Mouse (Mus musculus) CH12.LX (cell line): ENCODE data around the gene Tph1. TPM values are rescaled to one million over a fixed set of nuclear protein-coding genes. Genes with fewer than 3 reads are reported as not detected.

Experiments used
- DNase-seq: peaks from one replicate; pipeline ENCODE4 v3.0.0-alpha.2; 2013; ENCODE audit errors: extremely low read depth
- H3K27ac ChIP-seq: 2 replicates; pipeline ENCODE4 v1.5.1; 2012; ENCODE audit warnings: low read depth, mild to moderate bottlenecking, control low read depth, moderate library complexity; ENCODE audit not compliant: insufficient read depth
- H3K27me3 ChIP-seq: replicated peaks from 2 replicates; pipeline ENCODE3; 2012; ENCODE audit warnings: inconsistent platforms
- H3K36me3 ChIP-seq, 2 experiments: replicated peaks in 1 of 2; 2 replicates each; pipeline versions ENCODE3 to v1.6.1; 2012; ENCODE audit warnings: inconsistent platforms in 1 of 2, low read length in 1 of 2, mild to moderate bottlenecking in 1 of 2, mixed read lengths in 1 of 2, moderate library complexity in 1 of 2; ENCODE audit not compliant: control insufficient read depth in 1 of 2, insufficient read depth in 1 of 2
- H3K4me1 ChIP-seq, 2 experiments: 2 replicates each; pipeline ENCODE4 v1.6.1; 2012; ENCODE audit warnings: inconsistent platforms in 1 of 2, moderate library complexity in 1 of 2; ENCODE audit not compliant: insufficient read depth in 2 of 2, control insufficient read depth in 1 of 2
- H3K4me2 ChIP-seq: 2 replicates; pipeline ENCODE4 v1.6.1; 2012; ENCODE audit warnings: low read depth, mild to moderate bottlenecking, control low read depth; ENCODE audit not compliant: poor library complexity, insufficient read depth, severe bottlenecking
- H3K4me3 ChIP-seq, 3 experiments: fragments of 150-350 bp in 1 of 3; sonication (generic) in 1 of 3; replicated peaks in 1 of 3; 2 replicates each; pipeline versions ENCODE3 to v1.5.1; 2011 to 2012; ENCODE audit warnings: low read depth in 2 of 3, low read length in 2 of 3, mild to moderate bottlenecking in 2 of 3, moderate library complexity in 2 of 3, control low read depth in 1 of 3, improper control_type of control experiment in 1 of 3, inconsistent platforms in 1 of 3, mixed read lengths in 1 of 3; ENCODE audit not compliant: poor library complexity in 1 of 3
- H3K79me2 ChIP-seq: replicated peaks from 2 replicates; pipeline ENCODE4 v1.6.1; 2012; ENCODE audit warnings: mild to moderate bottlenecking, moderate library complexity; ENCODE audit not compliant: control insufficient read depth, poor library complexity, insufficient read depth, severe bottlenecking; ENCODE audit errors: extremely low read depth
- H3K9ac ChIP-seq: 2 replicates; pipeline ENCODE4 v1.6.1; 2012; ENCODE audit warnings: low read depth, mild to moderate bottlenecking, control low read depth, moderate library complexity; ENCODE audit not compliant: insufficient read depth
- H3K9me3 ChIP-seq: replicated peaks from 2 replicates; pipeline ENCODE3; 2012; ENCODE audit warnings: low read length, inconsistent platforms, mixed read lengths
- BHLHE40 ChIP-seq: IDR thresholded peaks from 2 replicates; pipeline ENCODE4 v1.6.1; 2011; ENCODE audit warnings: mild to moderate bottlenecking, low read depth, low read length, improper control_type of control experiment
- CHD2 ChIP-seq: IDR thresholded peaks from 2 replicates; pipeline ENCODE4 v1.6.1; 2011; ENCODE audit warnings: low read length, improper control_type of control experiment
- ELF1 ChIP-seq: IDR thresholded peaks from 2 replicates; pipeline ENCODE4 v1.6.1; 2014; ENCODE audit warnings: low read depth, mild to moderate bottlenecking, inconsistent platforms, low read length, improper control_type of control experiment
- ETS1 ChIP-seq: conservative IDR thresholded peaks from 2 replicates; pipeline ENCODE4 v1.6.1; 2012; ENCODE audit warnings: low read depth, mild to moderate bottlenecking, inconsistent platforms, low read length, improper control_type of control experiment, moderate library complexity
- IRF4 ChIP-seq: IDR thresholded peaks from 2 replicates; pipeline ENCODE4 v1.6.1; 2014; ENCODE audit warnings: low read depth, mild to moderate bottlenecking, inconsistent platforms, low read length, improper control_type of control experiment
- JUND ChIP-seq: conservative IDR thresholded peaks from 2 replicates; pipeline ENCODE4 v1.6.1; 2011; ENCODE audit warnings: low read depth, low read length, improper control_type of control experiment
- KAT2A ChIP-seq: IDR thresholded peaks from 2 replicates; pipeline ENCODE4 v1.6.1; 2012; ENCODE audit warnings: low read length, improper control_type of control experiment, inconsistent platforms; ENCODE audit not compliant: insufficient replicate concordance
- MAFK ChIP-seq: IDR thresholded peaks from 2 replicates; pipeline ENCODE4 v1.6.1; 2011; ENCODE audit warnings: low read length, improper control_type of control experiment; ENCODE audit not compliant: insufficient replicate concordance
- MAX ChIP-seq: IDR thresholded peaks from 2 replicates; pipeline ENCODE4 v1.6.1; 2011; ENCODE audit warnings: low read length, improper control_type of control experiment
- MAZ ChIP-seq: IDR thresholded peaks from 2 replicates; pipeline ENCODE4 v1.6.1; 2012; ENCODE audit warnings: low read depth, mild to moderate bottlenecking, inconsistent platforms, low read length, improper control_type of control experiment, moderate library complexity
- MXI1 ChIP-seq: IDR thresholded peaks from 2 replicates; pipeline ENCODE4 v1.6.1; 2011; ENCODE audit warnings: mild to moderate bottlenecking, low read depth, low read length, improper control_type of control experiment
- NELFE ChIP-seq: IDR thresholded peaks from 2 replicates; pipeline ENCODE4 v1.6.1; 2011; ENCODE audit warnings: low read depth, low read length, improper control_type of control experiment
- NRF1 ChIP-seq: IDR thresholded peaks from 2 replicates; pipeline ENCODE4 v1.6.1; 2014; ENCODE audit warnings: low read depth, mild to moderate bottlenecking, inconsistent platforms, low read length, improper control_type of control experiment, moderate library complexity
- POLR2A ChIP-seq: IDR thresholded peaks from 2 replicates; pipeline ENCODE4 v1.6.1; 2011; ENCODE audit warnings: low read depth, mild to moderate bottlenecking, improper control_type of control experiment, low read length
- RAD21 ChIP-seq: IDR thresholded peaks from 2 replicates; pipeline ENCODE4 v1.6.1; 2011; ENCODE audit warnings: low read depth, mild to moderate bottlenecking, low read length, improper control_type of control experiment, moderate library complexity
- RCOR1 ChIP-seq: conservative IDR thresholded peaks from 2 replicates; pipeline ENCODE4 v1.6.1; 2012; ENCODE audit warnings: low read depth, mild to moderate bottlenecking, inconsistent platforms, low read length, improper control_type of control experiment
- SIN3A ChIP-seq: IDR thresholded peaks from 2 replicates; pipeline ENCODE4 v1.6.1; 2012; ENCODE audit warnings: low read length, improper control_type of control experiment, inconsistent platforms
- SMC3 ChIP-seq: IDR thresholded peaks from 2 replicates; pipeline ENCODE4 v1.6.1; 2011; ENCODE audit warnings: low read depth, low read length, improper control_type of control experiment
- TBP ChIP-seq: conservative IDR thresholded peaks from 2 replicates; pipeline ENCODE4 v1.6.1; 2011; ENCODE audit warnings: low read depth, low read length, improper control_type of control experiment
- USF1 ChIP-seq: IDR thresholded peaks from 2 replicates; pipeline ENCODE4 v1.6.1; 2014; ENCODE audit warnings: low read depth, mild to moderate bottlenecking, inconsistent platforms, low read length, improper control_type of control experiment
- USF2 ChIP-seq: conservative IDR thresholded peaks from 2 replicates; pipeline ENCODE4 v1.6.1; 2011; ENCODE audit warnings: low read depth, low read length, improper control_type of control experiment
- ZMIZ1 ChIP-seq: IDR thresholded peaks from 2 replicates; pipeline ENCODE4 v1.6.1; 2012; ENCODE audit warnings: low read depth, mild to moderate bottlenecking, inconsistent platforms, low read length, improper control_type of control experiment
- dilution Hi-C: fragments of 300-500 bp; cut with MboI; formaldehyde crosslinking; loops from 2 replicates; pipeline ENCODE4 v1.14.3; 2020; ENCODE audit warnings: low sequenced_read_pairs; ENCODE audit not compliant: extremely low pct_unique_long_range_greater_than_20kb, extremely low pct_ligation_motif_present
- in situ Hi-C: fragments of 300-500 bp; cut with MboI; formaldehyde crosslinking; loops from 3 replicates; pipeline ENCODE4 v1.14.3; 2019; ENCODE audit warnings: low sequenced_read_pairs, low pct_ligation_motif_present, low pct_unique_long_range_greater_than_20kb, mixed read lengths
- polyA plus RNA-seq: library from polyadenylated mRNA; unstranded; fragments of >175 nt; gene quantifications from 2 replicates; pipeline ENCODE4 v1.2.1, GENCODE M21; 2012; ENCODE audit warnings: low read depth; ENCODE audit not compliant: insufficient read length
- total RNA-seq, 2 experiments: library from RNA; depleted of rRNA; stranded (reverse); fragments of 300-350 nt in 1 of 2; fragments of >200 nt in 1 of 2; gene quantifications; 2 replicates each; pipeline ENCODE4 v1.2.3; 2012 to 2014

Tph1 gene
- total and polyA plus RNA-seq, 3 experiments: 0.13 TPM; not detected in 2

DNA sequence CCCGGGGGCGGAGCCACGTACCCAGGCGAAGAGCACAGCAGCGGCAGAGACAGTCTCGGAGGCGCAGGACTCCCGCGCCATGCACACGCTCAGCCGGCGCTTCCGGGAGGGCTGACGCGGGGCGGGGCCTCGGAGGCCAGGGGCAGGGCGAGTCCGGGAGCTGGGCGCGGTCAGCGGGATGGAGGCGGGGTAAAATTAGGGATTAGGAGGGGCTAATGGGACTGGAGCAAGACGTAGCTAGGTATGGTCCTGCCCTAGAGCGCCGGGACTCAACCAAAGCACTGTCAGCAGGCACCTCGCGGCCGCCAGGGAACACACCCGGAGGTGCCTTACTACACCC lies 32.7 kb downstream of the Tph1 start, which contains the start of gene Sergef:
Gene Sergef, minus strand, starts transcription at position 116 of the 340 bp plus-strand sequence.
- peak within 1 kb of the TSS; percentile 95 for H3K4me2 ChIP-seq
- H3K9me3 ChIP-seq: no peaks in the 10 kb centered on the region
- no peaks in the 10 kb centered on the region for H3K79me2 ChIP-seq
- in situ Hi-C loops: no loop called here
- DNase-seq: peak; percentile 84
- dilution Hi-C loops: no loop called here
- peak within 1 kb of the TSS; percentile 79 to 95 (median 86) for H3K4me3 ChIP-seq
- no peak for TF ChIP-seq JUND
- TF ChIP-seq NELFE: peak; percentile 89
- TF ChIP-seq MAFK: no peak
- peak; percentile 15; the same call in 1 of the 2 replicates for TF ChIP-seq IRF4
- no peak for TF ChIP-seq KAT2A
- TF ChIP-seq NRF1: peak; percentile 63; the same call in 1 of the 2 replicates
- TF ChIP-seq RAD21: no peak
- TF ChIP-seq SMC3: no peak
- 0 out of 2 replicates have a peak, but pooled peaks have one; percentile 17 for TF ChIP-seq MAZ
- TF ChIP-seq MAX: no peak; the same call in 1 of the 2 replicates
- 0 out of 2 replicates have a peak, but pooled peaks have one; percentile 34 for TF ChIP-seq SIN3A
- TF ChIP-seq ELF1: peak; percentile 93
- TF ChIP-seq USF1: no peak
- TF ChIP-seq CHD2: no peak
- no peak for TF ChIP-seq BHLHE40
- no peak for TF ChIP-seq RCOR1
- peak; percentile 88; the same call in 1 of the 2 replicates for TF ChIP-seq POLR2A
- TF ChIP-seq ZMIZ1: peak; percentile 73
- peaks cover 0 to 22% of the 10 kb centered on the region in 2 experiments for H3K36me3 ChIP-seq
- H3K27ac ChIP-seq: no peak within 1 kb of the TSS
- H3K27me3 ChIP-seq: peaks cover 11% of the 10 kb centered on the region
- H3K9ac ChIP-seq: peak within 1 kb of the TSS; percentile 64
- H3K4me1 ChIP-seq: peaks cover 0 to 25% of the 10 kb centered on the region in 2 experiments; a peak in 2 of 4 replicates

DNA sequence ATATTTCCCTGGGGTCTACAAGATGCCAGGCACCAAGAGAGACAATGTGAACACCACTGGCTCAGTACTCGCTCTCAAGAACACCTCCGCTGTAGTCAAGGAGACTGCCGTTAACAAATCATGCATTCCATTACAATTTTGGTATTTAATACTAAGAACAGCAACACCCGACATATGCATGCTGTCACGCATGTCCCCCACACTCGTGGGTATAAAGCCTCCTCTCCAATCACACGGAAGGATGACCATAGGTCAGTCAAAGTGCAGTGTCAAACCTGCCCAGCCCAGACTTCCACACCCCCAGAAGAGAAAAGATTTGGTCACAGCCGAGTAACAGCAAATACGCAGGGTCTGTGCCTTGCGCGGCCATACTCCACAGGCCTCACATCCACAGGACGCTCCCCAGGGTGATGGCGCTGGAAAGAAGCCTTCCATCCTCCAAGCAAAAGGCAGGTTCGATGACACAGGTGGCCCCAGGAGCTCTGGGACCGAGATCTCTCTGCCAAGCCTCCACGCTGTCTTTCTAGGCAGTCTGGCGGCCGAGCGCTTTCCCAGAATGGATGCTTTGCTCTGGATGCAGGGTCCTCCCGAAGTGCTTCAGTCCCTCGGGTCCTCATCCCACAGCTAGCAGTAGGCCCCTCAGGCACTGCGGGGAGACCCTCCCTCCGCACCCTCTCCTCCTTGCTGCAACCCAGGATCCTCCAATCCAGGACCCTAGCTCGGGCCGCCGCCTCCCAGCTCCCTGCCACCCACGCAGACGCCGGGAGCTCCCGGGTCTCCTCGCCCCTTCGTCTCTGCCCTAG lies 33.2 kb downstream of the Tph1 start:
- peak overlapping the region; percentile 48 for H3K4me2 ChIP-seq
- peak overlapping the region; percentile 79 to 95 (median 86) for H3K4me3 ChIP-seq
- peak overlapping the region; percentile 64 for H3K9ac ChIP-seq
- in situ Hi-C loops: no loop called here
- dilution Hi-C loops: no loop called here
- no peak for DNase-seq
- peaks cover 0 to 26% of the 10 kb centered on the region in 2 experiments; a peak in 3 of 4 replicates for H3K4me1 ChIP-seq
- TF ChIP-seq MXI1 (peak; percentile 53; the same call in 1 of the 2 replicates), ETS1 (no peak), SIN3A (peak; percentile 74), TBP (no peak), USF2 (no peak)
- H3K27ac ChIP-seq: no peak overlapping the region
- no peaks in the 10 kb centered on the region for H3K79me2 ChIP-seq
- H3K36me3 ChIP-seq: peaks cover 0 to 27% of the 10 kb centered on the region in 2 experiments
- peaks cover 9% of the 10 kb centered on the region for H3K27me3 ChIP-seq
- no peaks in the 10 kb centered on the region for H3K9me3 ChIP-seq
